Mouse (Mus musculus) testis, adult 2 months (tissue): ENCODE data around the gene Aff3.

Source experiments
- CTCF ChIP-seq: fragments of 200-500 bp; IDR thresholded peaks from 2 replicates; pipeline ENCODE4 v1.5.1; 2012; ENCODE audit warnings: low read depth, mild to moderate bottlenecking, inconsistent platforms, low read length, moderate library complexity; ENCODE audit not compliant: control insufficient read depth, insufficient read depth, insufficient replicate concordance
- POLR2A ChIP-seq: fragments of 200-500 bp; IDR thresholded peaks from 2 replicates; pipeline ENCODE4 v1.6.1; 2012; ENCODE audit warnings: low read depth, mild to moderate bottlenecking, inconsistent platforms, low read length, moderate library complexity; ENCODE audit not compliant: control insufficient read depth

- no peak for TF ChIP-seq CTCF
- TF ChIP-seq POLR2A = no peak
Measured at GRCm38 (mm10) chr1:38146008-38146407, 518.7 kb downstream of the Aff3 start.
